Mouse (Mus musculus) bone marrow, adult 2 months (tissue): ENCODE measurements around the gene Cars2.

Experiments
- CTCF ChIP-seq: fragments of 200-500 bp; IDR thresholded peaks from 2 replicates; pipeline ENCODE4 v1.5.1; 2011; ENCODE audit warnings: low read length, control low read depth; ENCODE audit not compliant: control insufficient read depth, insufficient read depth
- POLR2A ChIP-seq: fragments of 200-500 bp; IDR thresholded peaks from 2 replicates; pipeline ENCODE4 v1.6.1; 2011; ENCODE audit warnings: low read depth, mild to moderate bottlenecking, control low read depth, low read length, borderline replicate concordance; ENCODE audit not compliant: control insufficient read depth

GRCm38 (mm10) chr8:11477178-11477553, 73.4 kb downstream of the Cars2 start:
- no peak for TF ChIP-seq POLR2A
- no peak for TF ChIP-seq CTCF
